Mouse (Mus musculus) heart, postnatal 0 days (tissue): ENCODE measurements at regions not wholly inside any gene's neighbourhood (a gene's known extent, or its start where the extent isn't known, plus 50 kb on each side); places are given as distances from the start of the nearest gene placed in this dataset.

Experiments used
- CTCF ChIP-seq: IDR thresholded peaks from 2 replicates; pipeline ENCODE4 v1.5.1; 2016; ENCODE audit warnings: antibody characterized with exemption, control low read depth, low read depth
- EP300 ChIP-seq: IDR thresholded peaks from 2 replicates; pipeline ENCODE4 v1.6.1; 2016; ENCODE audit warnings: antibody characterized with exemption, low read depth

GRCm38 (mm10) chr14:98571644-98572043 lies 402.1 kb upstream of the Dach1 start:
- TF ChIP-seq CTCF (no peak), EP300 (no peak)
